Mouse (Mus musculus) mouse trophoblast stem cell (cell line): ENCODE results near the gene Fosl1.
"Not testable (repeated sequence)": the region's sequence is repeated elsewhere in the genome, so short reads cannot be mapped to it uniquely, and the experiment has no call there.

Experiments
- in situ Hi-C, 2 experiments: fragments of 300-500 bp; cut with MseI, MboI; formaldehyde crosslinking; loops; 2 replicates in 1 of 2; 3 replicates in 1 of 2; pipeline ENCODE4 v1.15.1; 2025

Gene Fosl1

DNA sequence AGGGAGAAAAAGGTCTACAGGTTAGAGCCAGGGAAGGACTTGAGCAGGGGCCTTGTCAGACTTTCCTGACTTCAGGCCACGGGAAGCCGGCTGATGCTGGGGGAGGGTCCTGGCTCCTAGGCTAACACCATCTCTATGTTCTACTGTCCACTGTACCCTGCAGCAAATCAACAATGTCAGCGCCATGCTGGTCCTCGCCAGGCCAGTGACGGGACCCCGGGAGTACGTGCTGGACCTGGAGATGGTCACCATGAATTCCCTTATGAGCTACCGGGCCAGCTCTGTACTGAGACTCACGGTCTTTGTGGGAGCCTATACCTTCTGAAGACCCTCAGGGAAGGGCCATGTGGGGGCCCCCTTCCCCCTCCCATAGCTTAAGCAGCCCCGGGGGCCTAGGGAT is 34.1 kb downstream of the Fosl1 start:
- in situ Hi-C loops, result no loop called here

DNA sequence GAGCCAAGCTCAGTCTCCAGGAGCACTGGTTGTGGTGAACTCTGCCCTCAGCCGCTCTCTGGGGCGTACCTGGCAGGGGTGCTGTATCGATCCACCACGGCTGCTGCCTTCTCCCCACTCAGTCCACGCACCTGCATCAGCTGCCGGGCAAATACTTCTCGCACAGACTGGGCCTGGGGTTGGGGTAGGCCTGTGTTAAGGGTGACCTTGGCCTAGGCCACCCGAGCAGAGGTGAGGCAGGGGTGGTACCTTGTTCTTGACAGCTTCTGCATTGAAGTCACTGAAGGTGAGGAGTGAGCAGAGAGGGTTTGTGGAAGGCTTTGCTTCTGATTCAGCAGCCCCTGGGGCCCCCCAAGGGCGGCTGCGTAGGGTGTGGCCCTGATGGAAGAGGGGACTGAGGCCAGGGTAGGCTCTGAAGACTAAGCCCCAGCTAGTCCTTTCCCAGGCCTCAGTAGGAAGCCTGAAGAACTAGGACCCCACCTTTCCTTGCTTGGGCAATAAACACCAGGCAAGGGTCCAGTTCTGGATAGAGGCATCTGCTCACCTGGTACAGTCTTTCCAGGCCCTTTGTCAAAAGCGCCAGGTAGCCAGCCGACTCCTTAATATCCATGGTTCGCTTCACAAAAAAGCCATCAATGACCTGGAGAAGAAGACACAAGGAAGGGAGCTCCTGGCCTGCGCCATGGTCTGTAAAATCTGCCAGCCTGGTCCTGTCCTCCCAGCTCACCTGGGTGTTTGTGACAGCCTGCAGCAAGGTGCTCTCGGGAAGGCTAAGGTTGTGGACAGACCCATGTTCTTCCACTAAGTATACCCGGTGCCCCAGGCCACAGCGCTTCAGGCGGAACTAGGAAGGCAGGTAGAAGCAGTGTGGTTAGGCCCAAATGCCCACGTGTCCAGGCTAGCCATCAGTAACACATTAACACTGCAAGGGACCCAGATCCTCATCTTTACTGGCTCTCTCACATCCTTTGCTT is 36.3 kb downstream of the Fosl1 start:
- in situ Hi-C loops, result no loop called here

DNA sequence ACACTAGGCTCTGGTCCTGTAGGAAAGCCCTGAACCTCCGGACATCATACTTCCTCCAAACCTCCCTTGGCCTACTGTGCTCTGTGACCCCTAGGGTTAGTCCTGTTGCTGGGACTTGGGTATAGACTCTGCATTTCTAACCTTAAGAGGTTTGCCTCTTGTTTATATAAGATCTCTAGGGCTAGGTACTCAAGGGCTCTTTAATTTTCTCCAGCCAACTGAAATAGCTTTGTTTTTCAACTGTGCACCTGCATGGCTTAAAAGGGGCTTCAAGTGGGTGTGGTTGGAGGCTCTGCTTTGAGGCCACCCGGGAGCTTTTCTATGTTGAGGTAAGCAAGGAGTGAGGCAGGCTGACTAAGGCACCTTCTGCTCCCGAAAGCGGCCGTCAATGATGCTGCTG is 37.1 kb downstream of the Fosl1 start:
- in situ Hi-C loops, result no loop called here

DNA sequence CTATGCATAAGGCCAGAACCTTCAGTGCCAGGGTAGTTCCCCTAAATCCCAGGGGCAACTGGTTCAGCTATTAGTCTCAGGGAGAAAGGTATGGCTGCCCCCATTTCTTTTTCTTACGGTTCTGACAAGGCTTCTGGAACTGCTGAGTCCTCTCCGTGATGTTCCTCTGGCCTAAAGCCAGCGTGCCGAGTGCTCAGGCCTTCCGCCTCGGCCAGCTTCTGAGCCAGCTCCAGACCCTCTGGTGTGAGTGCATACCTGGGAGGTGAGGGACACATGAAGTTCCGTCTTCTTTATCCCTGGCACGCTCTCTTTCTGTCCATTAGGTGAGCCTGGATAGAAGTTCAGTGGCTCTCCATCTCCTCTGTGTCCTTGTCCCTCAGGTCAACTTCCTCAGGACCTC is 38.0 kb downstream of the Fosl1 start:
- in situ Hi-C loops, result no loop called here

DNA sequence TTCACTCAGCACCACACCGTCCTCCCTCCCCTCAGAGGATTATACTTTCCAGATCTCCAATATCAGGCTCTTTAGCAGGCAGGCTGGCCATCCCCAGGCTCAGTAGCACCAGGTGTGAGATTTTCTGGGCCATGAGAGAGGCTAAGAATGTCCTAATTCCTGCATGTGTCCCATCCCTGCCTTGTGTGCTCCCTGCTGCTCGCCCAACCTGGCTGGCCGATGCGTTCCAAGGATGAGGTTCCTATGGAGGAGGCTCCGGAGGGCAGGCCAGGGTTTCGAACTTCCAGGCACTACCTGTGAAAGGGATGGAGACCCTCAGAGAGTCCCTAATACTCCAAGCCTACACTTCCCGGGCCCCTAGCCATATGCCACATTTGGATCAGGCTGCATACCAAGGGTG is 38.5 kb downstream of the Fosl1 start:
- in situ Hi-C loops, result no loop called here

DNA sequence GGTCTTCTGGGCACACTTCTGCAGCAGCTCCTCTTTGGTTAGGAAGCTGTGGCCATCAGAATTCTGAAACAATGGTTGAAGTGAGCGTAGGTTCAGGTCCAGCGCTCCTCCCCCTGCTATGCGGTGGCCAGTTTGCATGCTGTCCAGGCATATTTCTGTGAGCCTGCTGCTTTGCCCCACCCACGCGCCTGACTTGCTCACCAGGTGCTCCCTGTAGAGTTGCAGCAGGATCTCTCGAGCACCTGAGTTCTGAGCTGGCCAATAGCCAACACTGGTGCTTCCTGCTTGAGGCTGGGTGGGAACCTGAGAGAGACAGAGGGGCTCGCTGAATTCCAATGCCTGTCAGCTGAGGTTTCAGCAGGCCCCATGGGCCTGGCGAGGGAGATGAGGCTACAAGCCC is 38.9 kb downstream of the Fosl1 start:
- in situ Hi-C loops, result no loop called here

DNA sequence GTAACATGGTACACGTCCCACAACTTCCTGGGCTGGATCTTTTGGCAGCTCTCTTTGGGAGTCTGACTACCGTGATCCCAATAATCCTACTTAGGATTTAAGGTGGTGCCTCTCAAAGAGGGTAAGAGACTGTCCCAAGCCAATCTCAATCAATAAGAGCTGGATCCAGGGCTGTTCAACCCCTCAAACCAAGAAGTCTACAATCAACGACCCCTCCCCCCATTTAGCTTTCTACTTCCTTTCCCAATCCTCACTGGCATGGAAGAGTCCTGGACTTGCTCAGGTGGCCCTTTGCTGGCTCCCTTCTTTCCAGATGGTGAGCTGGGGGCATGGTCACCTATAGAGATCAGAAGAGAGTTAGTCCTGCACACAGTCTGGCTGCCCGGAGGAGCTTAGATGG is 39.4 kb downstream of the Fosl1 start:
- in situ Hi-C loops, result no loop called here

DNA sequence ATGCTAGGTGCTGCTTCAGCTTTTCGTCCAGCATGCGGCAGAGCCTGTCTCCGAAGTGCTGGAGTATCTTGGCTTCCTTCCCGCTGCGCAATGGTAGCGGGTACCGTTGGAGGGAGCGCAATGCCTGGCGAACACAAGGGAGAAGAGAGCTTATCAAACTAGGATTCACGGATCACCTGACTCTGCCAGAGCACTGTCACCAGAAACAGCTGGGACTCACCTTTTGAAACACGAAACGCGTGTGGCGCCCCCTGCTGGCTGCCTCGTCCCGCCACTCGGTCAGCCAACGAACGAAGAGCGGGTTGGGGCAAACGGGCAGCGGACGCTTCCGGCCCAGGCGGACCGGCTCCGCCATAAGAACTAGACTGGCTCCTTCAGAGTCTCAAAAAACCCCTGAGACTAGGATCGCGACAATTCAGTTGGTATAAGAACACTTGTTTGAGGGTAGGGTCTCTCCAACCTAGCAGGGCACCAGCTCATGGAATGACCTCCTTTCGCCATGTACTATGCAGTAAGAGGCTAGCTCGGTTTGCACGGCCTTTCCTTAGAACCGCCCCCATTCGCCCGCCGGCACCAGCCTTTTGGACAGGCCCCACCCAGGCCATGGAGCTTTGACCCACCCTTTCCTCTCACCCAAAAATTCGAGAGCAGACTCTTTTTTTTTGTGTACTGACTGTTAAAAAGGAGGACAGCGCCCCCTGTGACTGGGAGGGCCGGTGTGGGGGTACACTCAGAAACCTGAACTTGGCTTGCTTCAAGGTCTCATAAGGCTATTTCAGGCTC is 40.6 kb downstream of the Fosl1 start, which contains the start of gene Mus81:
Mus81 (minus strand) TSS at position 635 of the 783 bp plus-strand sequence.
- in situ Hi-C loops, result no loop called here

DNA sequence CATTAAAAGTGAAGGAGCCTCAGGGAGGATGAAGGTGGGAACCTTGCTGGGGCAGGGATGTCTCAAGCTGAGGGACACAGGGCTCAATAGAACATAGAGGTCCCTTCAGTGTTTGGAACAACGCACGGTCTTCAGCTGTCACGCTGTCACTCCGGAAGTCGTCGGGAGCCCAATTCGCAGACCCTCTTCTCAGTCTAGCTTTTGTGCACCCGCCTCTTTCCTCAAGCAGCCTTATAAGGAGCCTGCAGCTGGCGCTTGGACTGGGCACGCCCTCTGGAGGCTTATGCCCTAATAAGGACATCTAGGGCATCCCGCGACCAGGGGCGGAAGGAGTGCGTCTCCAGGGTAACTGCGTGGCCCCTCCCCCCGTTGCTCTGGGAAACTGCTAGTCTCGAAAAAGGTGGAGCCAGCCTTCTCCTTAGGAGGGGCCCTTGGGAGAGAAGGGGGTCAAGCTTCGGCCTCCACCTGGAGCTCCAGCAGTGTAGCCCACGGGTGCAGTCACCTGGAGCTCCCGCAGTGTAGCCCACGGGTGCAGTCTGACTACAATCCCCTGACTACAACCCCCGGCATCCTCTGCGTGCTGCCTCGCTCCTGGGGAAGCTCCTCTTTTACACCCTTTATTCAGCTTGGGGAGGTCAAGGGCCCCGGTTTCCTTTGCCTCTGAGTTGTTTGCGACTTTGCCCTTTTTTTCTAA is 41.7 kb downstream of the Fosl1 start:
- in situ Hi-C loops, result no loop called here

DNA sequence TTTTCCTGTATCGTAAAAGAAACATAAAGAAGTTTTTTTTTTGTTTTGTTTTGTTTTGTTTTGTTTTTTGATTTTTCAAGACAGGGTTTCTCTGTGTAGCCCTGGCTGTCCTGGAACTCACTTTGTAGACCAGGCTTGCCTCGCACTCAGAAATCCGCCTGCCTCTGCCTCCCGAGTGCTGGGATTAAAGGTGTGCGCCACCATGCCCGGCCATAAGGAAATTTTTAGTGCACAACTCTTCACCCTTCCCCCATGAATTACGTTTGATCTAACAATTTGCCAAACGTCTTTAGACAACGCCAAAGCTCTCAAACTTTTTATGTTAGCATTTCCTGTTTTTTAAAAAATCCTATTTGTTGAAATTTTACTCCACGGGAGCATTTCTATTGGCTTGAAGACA is 42.4 kb downstream of the Fosl1 start:
- in situ Hi-C loops, result not testable (repeated sequence)

DNA sequence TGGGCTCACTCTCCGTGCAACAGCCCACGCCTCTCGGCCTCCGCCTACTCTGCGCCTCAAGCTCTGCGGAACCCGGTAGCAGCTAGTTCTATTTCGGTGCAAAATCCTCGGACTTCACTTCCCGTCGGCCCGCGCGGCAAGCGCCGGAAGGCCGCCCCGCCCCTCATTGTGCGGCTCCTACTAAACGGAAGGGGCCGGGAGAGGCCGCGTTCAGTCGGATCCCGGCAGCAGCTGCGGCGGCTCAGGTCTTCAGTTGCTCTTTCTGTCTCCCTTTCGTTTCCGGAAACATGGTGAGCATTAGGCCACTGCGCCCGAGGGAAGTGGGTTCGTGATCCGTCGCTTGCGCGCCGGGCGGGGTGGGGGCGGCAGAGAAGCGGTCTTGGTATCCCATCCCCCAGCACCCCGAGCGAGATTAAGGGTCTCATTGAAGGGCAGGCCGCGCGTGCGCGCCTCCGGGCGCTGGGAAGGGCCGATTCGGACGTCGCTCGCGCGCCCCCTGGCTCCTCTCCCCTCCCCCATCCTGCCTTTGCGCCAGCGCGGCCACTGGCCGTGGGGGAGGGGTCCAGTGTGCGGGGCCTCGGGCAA is 43.1 kb downstream of the Fosl1 start, which contains the start of gene Cfl1:
Cfl1 (plus strand) TSS at position 143 of the 585 bp plus-strand sequence.
- in situ Hi-C loops, result no loop called here

DNA sequence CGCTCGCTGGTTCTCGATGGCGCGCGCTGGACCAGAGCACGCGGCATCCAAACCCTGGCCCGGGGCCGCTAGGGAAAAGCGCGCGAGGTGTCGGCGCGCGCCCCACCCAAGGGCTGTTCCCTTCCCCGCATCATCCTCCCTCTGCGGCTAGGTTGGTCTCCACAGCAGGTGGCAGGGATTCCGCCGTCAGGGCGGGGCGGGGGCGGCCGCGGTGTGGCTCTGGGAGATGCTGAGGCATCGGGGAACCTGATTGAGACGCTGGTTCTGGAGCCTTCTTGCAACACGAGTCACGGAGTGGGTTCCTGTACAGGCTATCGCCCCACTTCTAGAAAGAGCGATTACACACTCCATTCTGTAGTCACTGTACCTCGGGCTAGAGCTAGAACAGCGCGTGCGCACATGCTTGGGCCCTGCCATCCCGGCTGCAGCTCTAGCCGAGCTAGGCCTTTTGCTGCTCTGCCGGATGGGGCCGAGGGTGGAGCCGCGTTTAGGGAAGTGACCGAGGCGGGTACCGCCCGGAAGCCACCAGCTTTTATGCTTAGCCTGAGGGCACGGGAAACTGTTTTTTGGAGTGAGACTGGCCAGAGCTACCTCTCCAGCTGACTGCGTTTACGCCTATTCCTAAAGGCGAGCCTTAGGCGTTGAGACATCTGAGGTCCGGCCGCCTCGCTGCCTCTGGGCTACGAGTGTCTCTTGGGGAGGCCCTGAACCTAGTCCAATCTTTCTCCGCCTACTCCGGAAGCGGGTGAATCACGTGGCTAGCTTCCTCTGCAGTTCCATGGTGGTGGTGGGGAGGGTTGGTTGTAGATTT is 43.8 kb downstream of the Fosl1 start:
- in situ Hi-C loops, result no loop called here

DNA sequence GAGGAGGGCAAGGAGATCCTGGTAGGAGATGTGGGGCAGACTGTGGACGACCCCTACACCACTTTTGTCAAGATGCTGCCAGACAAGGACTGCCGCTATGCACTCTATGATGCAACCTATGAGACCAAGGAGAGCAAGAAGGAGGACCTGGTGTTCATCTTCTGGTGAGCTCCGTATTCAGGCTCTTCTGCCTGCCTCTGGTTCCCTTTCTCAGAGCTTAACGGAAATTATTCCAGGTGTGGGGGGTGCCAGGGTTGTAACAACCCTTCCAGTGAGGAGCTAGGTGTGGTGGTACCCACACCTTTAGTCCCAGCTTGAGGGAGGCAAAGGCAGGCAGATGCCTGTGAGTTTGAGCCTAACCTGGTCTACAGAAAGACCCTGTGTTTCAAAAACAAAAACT is 45.3 kb downstream of the Fosl1 start:
- in situ Hi-C loops, result no loop called here

DNA sequence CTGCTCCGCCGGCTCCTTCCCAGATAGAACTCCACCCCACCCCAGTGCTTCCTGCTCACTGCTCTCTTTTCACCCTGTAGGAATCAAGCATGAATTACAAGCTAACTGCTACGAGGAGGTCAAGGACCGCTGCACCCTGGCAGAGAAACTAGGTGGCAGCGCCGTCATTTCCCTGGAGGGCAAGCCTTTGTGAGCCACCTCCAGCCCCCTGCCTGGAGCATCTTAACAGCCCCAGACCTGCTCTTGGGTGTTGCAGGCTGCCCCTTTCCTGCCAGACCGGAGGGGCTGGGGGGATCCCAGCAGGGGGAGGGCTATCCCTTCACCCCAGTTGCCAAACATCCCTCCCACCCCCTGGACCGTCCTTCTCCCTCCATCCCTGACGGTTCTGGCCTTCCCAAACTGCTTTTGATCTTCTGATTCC is 46.0 kb downstream of the Fosl1 start:
- in situ Hi-C loops, result not testable (repeated sequence)

DNA sequence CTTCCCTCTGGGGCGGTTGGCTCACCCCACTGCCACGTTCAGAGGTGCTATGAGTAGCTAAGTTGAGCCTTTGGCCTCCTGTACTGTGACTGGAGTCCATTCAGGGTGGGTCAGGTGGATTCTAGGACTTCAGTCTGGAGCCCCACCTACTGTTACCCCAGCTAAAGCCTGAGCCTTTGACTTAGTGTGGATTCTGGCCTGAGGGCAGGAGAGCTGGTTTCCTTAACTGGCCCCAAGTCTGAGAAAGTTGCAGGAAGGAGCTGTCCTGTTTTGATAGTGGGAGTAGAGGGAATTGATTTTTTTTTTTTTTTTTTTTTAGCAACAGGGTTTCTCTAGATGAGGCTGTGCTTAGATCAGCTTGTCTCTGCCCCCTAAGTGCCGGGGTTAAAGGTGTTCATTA is 47.0 kb downstream of the Fosl1 start:
- in situ Hi-C loops, result no loop called here

DNA sequence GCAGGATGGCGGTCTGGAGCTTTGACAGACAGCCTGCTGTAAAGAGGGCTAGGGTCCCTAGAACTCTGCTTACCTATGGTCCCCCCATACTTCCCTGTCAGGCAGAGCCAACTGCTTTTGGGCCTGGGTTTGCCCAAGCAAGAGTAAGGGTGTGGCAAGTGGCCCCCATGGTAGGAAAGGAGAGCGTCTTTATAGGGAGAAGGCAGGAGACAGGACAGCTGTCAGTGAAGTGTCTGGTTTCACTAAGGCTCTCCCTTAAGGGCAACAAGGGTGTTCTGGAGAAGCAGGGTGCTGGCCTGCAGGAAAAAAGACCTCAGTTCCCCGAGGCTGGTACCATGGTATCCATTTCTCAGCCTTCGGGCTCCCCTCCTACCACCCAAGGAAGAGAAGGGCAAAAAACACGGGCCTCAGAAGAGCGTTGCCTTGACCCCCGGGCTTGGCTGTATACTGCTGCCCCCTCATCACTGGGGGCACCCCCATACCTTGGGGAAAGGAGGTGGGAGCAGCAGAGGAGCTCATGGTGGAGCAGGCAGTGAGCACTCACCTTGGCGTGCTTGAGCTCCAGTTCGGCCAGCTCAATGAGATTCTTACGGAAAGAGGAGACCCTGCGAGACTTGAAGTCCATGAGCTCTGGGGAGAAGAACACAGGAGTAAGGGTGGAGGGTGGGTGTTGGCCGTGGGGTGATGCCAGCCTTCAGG is 48.2 kb downstream of the Fosl1 start:
- in situ Hi-C loops, result no loop called here

DNA sequence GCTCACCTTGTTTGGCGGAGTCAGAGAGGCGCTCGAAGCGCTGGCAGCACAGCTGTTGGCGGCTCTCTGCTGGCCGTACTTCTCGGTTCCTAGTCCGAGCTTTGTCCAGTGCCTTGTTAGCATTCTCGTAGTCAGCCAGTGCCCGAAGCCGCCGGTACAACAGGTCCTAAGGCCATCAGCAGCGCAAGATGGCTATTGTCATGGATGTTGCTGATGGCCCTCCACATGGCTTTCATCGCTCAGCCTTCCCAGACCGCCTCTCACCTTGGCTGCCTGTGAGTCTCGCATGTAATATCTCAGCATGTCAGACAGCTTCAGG is 48.7 kb downstream of the Fosl1 start:
- in situ Hi-C loops, result no loop called here

DNA sequence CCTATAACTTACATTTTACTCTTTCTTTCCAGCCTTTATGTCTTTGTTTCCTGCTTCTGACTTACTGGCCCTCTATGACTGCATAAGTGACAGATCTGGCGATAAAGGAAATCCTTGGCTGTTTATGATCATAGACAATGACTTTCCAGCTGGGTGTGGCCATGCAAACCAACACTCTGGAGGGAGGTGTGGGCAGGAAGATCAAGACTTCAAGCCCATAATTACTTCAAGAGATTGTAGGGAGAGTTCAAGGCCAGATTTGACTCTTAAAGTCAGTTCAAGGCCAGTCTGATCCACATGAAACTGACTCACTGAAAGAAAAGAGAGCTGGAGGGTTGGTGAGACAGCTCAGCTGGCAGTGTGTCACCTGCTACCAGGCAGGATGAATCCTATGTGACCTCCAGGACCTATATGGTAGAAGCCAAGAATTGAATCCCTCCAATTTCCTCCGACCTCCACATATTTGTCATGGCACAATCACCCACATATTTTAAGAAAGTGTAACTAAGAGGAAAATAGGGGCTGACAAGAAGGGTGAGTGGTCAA is 53.1 kb downstream of the Fosl1 start:
- in situ Hi-C loops, result no loop called here

DNA sequence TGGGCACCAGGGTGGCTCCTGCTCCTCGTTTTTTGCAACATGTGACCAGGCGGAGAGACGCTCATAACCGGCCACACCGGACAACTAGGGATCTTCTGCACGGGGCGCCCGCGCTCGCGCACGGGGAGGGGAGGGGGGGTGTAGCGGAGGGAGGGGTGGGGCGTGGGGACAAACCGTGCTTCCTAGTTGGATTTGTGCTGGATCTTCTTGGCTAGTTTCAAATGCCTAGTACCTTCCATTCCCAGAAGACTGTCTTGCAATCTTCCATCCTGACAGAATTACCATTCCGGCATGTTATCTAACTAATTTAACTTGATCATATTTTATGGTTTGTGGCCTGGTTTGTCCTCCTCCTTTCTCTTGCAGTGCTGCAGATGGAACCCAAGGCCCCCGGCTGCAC is 56.3 kb downstream of the Fosl1 start, which contains the start of gene 1700020D05Rik:
1700020D05Rik (minus strand) TSS at position 101 of the 400 bp plus-strand sequence.
- in situ Hi-C loops, result no loop called here
